Mouse (Mus musculus) small intestine, adult 2 months (tissue): Measurements from ENCODE around the gene Mrvi1.

Experiments
- CTCF ChIP-seq: fragments of 200-500 bp; IDR thresholded peaks from 2 replicates; pipeline ENCODE4 v1.5.1; 2012; ENCODE audit warnings: low read depth, mild to moderate bottlenecking, control low read depth, inconsistent platforms, low read length, moderate library complexity, mixed read lengths; ENCODE audit not compliant: insufficient replicate concordance, insufficient read length; ENCODE audit errors: extremely low read depth
- POLR2A ChIP-seq: fragments of 200-500 bp; IDR thresholded peaks from 2 replicates; pipeline ENCODE4 v1.6.1; 2012; ENCODE audit warnings: low read depth, mild to moderate bottlenecking, control low read depth, inconsistent platforms, low read length, moderate library complexity

- TF ChIP-seq POLR2A (no peak), CTCF (no peak)
Observed at GRCm38 (mm10) chr7:110867116-110867515, 115.1 kb downstream of the Mrvi1 start.
